Mouse (Mus musculus) 416B (cell line): ENCODE data around the gene Hs2st1.

Experiments used
- DNase-seq: peaks from one replicate; pipeline ENCODE4 v3.0.0; 2011; ENCODE audit warnings: low read depth

Hs2st1 gene

GRCm38 (mm10) chr3:144507885-144508284, 62.1 kb downstream of the Hs2st1 start:
- no peak for DNase-seq

DNA sequence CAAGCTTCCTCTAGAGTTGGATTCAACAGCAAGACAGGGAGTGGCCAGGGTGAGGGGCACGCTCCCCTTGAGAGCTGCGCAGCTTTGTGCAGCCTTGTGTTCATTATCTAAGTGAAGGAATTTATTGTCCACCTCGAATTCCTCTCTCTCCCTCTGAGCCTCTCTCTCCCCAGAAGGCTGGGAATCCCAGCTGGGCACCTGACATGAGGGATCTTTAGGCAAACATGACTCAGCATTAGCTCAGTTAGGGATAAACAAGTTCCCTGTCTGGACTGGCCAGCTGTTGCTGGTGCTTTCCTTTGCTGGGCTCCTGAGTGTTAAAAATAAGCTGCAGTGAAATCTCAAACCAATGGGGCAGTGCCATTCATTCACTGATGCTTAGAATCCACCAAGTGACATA, 63.8 kb downstream of the Hs2st1 start:
- no peak for DNase-seq

DNA sequence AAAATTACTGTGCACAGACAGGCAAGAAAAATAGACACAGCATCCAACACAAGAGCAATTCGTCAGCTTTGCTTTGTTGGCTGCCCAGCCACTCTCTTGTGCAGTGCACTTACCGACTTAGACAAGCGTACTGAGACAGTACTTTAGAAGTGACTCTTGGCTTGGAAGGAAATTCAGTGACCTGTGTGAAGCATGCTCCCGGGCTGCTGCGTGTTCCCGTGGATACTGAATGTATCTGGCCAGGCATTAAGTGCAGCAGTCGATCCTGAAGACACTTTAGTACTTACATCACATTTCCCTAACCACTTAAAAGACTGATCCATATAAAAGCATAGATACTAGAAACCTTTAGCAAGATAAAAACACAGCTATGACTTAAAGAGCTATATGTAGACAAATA, 68.1 kb downstream of the Hs2st1 start:
- no peak for DNase-seq

GRCm38 (mm10) chr3:144496762-144497161, 73.2 kb downstream of the Hs2st1 start:
- DNase-seq: peak; percentile 63

DNA sequence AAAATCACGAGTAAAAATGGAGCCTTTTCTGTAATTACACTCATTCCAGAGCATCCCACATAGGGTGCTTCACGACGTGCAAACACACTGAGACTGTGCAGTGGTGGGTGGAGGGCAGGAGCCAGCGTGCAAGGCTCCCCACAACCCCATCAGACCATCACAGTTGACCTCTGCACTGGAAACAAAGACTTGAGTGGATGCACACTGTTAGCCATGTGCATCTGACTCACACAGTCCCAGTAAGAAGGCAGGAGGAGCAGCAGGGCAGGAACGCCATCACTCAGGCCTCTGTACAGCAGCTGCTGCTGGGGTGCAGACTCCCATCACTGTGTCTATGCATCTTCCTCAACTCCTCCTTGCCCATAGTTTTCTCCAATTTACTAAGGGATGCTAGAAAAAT, 75.1 kb downstream of the Hs2st1 start:
- no peak for DNase-seq

GRCm38 (mm10) chr3:144488787-144489186, 81.2 kb downstream of the Hs2st1 start:
- peak; percentile 25 for DNase-seq

DNA sequence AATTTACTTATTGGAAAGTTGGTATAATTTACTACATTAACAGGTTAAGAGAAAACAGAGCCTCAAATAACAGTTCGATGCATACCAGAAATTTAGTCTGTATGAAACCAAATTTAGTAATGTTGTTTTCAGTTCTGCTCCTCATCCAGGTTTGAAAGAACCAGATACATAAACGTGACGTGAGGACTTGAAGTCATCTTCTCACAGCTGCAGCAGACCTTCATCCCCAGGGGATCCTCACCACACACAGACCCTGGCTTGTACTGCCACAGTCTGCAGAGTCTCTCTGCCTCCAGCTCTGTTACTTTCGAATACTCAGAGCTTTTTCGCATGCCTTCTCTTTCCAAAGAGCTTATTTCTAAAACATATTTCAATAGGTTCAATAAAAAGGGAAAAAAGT, 89.4 kb downstream of the Hs2st1 start:
- DNase-seq: no peak

DNA sequence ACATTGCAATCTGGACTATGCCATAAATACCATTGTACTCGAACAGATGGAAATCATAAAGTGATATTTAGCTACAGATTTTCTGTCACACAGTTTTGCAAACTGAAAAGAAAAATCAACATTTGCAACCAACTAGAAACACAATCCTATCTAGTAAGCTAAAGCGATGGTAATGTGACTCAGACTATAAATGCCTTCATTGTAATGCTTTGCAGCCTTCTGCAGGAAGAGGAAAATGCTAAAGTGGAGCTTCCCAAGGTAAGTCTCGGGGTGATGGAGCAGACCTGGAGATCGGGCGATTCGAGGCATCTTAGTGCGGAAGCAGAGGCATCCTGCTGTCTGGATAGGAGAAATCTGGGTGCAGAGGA, 91.6 kb downstream of the Hs2st1 start:
- DNase-seq: no peak

DNA sequence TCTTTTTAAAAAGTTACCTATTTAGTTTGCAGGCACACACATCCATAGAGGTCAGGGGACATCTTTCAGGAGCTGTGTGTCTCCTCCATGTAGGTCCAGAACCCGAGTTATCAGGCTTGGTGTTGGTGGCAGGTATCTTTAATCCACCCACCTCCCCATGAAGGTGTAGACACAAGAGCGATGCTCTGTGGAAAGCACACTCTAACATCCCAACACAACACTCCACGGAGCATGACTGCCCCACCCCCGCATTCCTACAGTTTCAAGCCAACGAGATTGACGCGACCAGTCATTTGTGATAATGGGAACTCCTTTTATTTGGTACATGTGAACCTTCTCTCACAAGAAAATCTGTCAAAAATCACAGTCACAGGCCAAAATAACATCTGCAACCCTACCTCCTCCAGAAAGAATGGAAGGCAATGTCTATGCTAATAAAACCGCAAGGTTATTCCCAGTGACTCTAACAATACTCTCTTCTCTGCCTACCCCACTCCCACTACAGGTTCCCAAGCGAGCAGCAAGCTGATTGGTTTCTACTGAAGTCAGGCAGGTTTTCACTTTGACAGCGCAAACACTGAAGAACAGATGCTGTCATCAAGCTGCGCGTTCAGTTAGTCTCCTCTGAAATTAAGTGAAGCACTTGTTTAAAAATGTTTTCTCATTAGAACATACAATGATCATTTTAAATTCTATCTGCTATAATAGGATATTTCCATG, 92.1 kb downstream of the Hs2st1 start:
- DNase-seq: no peak

GRCm38 (mm10) chr3:144475891-144476290, 94.1 kb downstream of the Hs2st1 start:
- no peak for DNase-seq

DNA sequence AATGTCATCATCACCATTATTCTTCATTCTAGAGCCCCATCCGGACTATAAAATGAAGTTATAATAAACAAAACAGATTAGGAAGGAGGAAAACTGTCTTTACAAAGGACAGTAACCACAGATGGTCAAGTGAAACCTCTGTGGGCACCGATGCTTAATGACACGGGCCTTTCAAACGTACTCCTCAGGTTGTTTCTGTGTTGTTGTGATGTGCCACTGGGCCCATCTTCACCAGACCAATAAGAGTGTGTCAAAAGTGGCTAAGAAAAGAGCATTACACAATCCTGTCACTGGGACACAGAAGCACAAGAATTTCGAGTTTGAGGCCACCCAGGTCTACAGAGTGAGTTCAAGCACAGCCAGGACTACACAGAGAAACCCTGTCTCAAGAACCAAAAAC, 95.3 kb downstream of the Hs2st1 start:
- DNase-seq: no peak

DNA sequence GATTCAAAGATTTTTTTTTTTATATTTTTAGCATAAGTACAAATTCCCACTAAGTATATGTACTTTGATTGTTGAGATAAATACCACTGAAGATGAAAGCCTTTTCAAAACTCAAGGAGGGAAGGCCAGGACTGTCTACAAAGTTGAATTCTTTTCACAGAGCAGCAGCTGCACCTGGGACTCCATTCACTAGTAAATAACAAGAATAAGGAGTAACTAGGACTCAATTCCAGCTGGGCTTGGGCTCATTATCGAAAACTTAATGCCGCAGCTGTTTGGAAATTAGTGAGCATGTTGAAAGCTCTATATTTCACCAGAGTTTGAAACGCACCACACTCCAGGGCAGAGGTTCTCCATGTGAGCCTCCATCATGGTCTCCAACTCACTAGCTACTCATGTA, 98.0 kb downstream of the Hs2st1 start:
- DNase-seq: no peak

- no peak for DNase-seq
These were observed 99.1 kb downstream of the Hs2st1 start for GRCm38 (mm10) chr3:144470901-144471300.

DNA sequence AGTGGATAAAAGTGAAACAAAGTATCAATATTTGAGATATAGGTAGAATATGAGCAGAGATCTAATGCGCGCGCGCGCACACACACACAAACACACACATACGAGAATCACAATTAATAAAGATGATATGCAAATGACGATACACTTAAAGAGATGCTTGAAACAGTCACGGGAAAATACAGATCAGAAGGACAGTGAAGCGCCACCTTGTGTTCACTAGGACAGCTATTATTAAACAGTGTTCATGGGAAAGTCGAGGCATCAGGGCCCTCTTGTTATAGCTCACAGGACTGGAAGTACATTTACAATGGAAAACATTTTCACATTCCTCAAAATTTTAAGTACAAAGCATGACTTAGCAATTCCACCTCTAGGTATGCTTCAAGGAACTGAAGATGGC, 102.5 kb downstream of the Hs2st1 start:
- peak; percentile 77 for DNase-seq

DNA sequence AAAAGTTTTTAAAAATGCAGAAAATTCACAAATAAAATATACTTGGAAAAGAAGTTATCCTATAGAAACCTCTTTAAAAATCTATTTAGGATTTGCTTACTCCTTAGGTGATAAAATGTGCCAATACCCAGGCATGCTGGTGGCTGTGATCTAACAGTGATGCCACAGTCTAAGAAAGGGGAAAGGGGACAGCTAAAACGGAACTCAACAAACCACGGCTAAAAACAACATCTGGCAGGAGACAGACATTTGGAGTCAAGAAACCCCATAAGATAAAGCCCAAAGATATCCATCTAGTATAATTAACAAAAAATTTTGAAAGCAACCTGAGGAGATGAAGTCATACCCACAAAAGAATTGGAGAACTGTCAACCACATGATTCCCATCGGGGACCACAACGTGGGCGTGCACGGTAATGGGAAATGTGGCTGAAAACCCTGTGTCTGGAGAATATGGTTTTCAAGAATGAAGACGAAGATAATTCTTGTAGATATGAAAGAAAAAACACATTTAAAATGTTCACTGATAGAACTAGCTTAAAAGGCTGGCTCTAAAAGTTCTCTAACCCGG, 103.8 kb downstream of the Hs2st1 start:
- peak; percentile 91 for DNase-seq

- no peak for DNase-seq
These were observed 107.3 kb downstream of the Hs2st1 start for GRCm38 (mm10) chr3:144462679-144463078.

DNA sequence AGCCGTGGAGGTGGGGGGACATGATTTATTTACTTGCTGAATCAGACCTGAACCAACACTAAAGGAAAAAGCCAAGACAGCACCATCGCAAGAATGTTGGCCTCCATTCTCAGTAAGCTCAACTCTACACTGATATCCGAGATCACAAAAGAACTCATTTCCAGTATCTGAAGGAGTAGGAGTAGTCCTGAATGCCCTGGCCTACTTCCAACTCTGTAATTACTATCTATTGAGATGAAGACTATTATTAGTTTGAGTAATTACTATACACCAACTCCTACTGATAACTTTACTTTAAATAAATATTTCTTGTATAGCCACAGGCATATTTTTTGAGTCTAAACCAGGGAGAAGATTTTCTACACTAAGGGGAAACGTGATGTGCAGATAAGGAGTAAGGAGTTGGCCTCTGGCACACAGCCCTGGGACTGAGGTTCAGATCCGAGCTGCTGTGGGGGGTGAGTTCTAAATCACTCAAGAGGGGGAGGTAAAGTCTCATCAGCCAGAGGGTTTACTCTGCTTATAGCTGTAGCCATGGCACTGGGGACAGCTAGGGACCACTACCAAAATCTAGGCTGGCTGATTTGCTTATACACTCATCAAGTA, 109.7 kb downstream of the Hs2st1 start:
- DNase-seq: no peak

- DNase-seq: no peak
These were observed 110.7 kb downstream of the Hs2st1 start for GRCm38 (mm10) chr3:144459285-144459697.

DNA sequence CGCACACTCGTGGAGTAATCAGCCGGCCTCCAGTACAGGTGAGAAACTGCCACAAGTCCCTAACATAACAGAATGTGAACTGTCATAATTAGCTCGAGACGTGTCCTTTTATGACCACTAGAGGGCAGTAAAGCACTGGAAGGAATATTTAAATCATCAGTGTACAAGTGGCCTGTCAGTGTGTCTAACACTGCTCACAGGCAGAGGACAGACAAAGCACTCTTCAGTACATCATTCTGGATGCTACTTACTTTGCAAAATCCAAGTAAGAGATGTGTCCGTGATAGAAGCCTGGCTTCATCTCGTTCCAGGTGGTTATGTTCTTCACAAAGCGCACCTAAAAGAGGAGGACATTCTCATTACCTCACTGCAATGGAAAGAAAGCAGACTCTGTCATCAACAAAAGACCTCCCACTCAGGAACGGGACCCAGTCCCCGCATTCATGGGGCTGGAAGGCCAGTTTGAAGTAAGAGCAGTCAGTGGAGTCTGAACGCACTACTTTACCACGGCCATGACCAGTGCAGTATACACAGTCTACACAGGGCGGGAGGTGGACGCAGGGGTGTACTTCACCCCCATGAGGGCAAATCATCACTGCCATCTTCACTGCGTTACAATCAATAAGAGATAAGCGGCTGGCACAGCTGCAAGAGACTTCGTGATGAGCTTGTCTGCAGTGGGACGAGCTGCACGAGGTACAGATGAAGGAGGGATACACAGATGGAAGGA, 116.1 kb downstream of the Hs2st1 start:
- peak; percentile 84 for DNase-seq

GRCm38 (mm10) chr3:144448977-144449376, 121.0 kb downstream of the Hs2st1 start:
- peak; percentile 65 for DNase-seq

- no peak for DNase-seq
These were observed 122.1 kb downstream of the Hs2st1 start for GRCm38 (mm10) chr3:144447917-144448316.

- DNase-seq: no peak
These were observed 123.8 kb downstream of the Hs2st1 start for GRCm38 (mm10) chr3:144446081-144446634.
